20 mouse cellular contexts compared by ENCODE assay signal in the genomic region with DNA sequence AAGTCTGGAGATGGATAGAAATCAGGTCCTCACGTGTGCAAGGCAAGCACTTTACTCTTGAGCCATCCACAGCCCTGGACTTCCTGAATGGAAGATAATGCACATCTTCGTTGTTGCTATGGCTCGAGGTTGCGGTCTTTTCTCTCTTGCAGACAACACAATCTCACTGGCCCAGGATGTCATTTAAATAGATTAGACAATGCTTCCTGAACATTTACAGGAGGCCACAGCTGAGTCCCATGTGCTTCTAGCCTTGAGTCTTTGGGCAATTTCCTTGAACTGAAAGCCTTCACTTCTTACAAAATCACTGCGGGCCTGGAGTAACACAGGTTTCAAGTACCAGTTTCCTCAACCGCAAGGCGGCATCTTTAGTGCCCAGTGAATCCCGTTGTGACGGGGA.
"Had no signal": no experiment of that assay in that cellular context is flagged by ENCODE, and none has a peak within 500 bp of the region (broad histone marks: within the 10 kb centered on the region; RNA-seq: fewer than 3 reads in every experiment).

No protein-coding gene starts in this region.

- H3K4me3 ChIP-seq: liver, embryonic 13.5 days; liver, embryonic 15.5 days; midbrain, embryonic 10.5 days; midbrain, embryonic 12.5 days; myocyte; neural tube, embryonic 13.5 days; neural tube, embryonic 15.5 days had no signal

- H3K4me2 ChIP-seq: liver, embryonic 13.5 days; liver, embryonic 15.5 days; lung, embryonic 14.5 days; midbrain, embryonic 12.5 days; neural tube, embryonic 13.5 days; neural tube, embryonic 15.5 days had no signal

- H3K36me3 ChIP-seq: liver, embryonic 13.5 days; liver, embryonic 15.5 days; midbrain, embryonic 10.5 days; midbrain, embryonic 12.5 days; neural tube, embryonic 13.5 days; neural tube, embryonic 15.5 days had no signal

- H3K9me3 ChIP-seq: liver, embryonic 13.5 days; liver, embryonic 15.5 days; midbrain, embryonic 10.5 days; midbrain, embryonic 12.5 days; neural tube, embryonic 13.5 days; neural tube, embryonic 15.5 days had no signal

- ATAC-seq: midbrain, embryonic 16.5 days had no signal

- H3K27me3 ChIP-seq: liver, embryonic 13.5 days; liver, embryonic 15.5 days; midbrain, embryonic 12.5 days; neural tube, embryonic 13.5 days; neural tube, embryonic 15.5 days had no signal

- H3K27ac ChIP-seq: liver, embryonic 13.5 days; liver, embryonic 15.5 days; midbrain, embryonic 10.5 days; midbrain, embryonic 12.5 days; neural tube, embryonic 13.5 days; neural tube, embryonic 15.5 days had no signal

- H3K4me1 ChIP-seq: liver, embryonic 13.5 days; liver, embryonic 15.5 days; midbrain, embryonic 10.5 days; midbrain, embryonic 12.5 days; neural tube, embryonic 13.5 days; neural tube, embryonic 15.5 days had no signal

- DNase-seq: liver, embryonic 13.5 days; lung, adult 18-20 months; lung, embryonic 14.5 days; lung, postnatal 10 days; lung, postnatal 4 days; midbrain, embryonic 14.5 days; retina, postnatal 1 day; right cerebral cortex, adult 18-20 months; right cerebral cortex, postnatal 25 days; right cerebral cortex, postnatal 4 days; spleen, adult 18-20 months; thymus, adult 2 months; thymus, postnatal 36 days had no signal

- H3K9ac ChIP-seq: liver, embryonic 13.5 days; liver, embryonic 15.5 days; lung, embryonic 14.5 days; midbrain, embryonic 12.5 days; neural tube, embryonic 13.5 days; neural tube, embryonic 15.5 days had no signal
